ENCODE assay signal across 19 mouse cellular contexts in genomic region chr16:30271223-30271761, GRCm38 (mm10). TPM values are rescaled to one million over a fixed set of nuclear protein-coding genes. Genes with fewer than 3 reads are reported as not detected.
DNase-seq lines count a peak whose midpoint lies in the region; ATAC-seq and TF ChIP-seq lines count a peak whose summit lies in the region.
"Had no signal": no experiment of that assay in that cellular context is flagged by ENCODE, and none has a peak within 500 bp of the region (broad histone marks: within the 10 kb centered on the region; RNA-seq: fewer than 3 reads in every experiment).

No protein-coding gene starts in this region.

- H3K4me1 ChIP-seq in heart, embryonic 15.5 days (replicated peaks), result peaks cover 10% of the 10 kb centered on the region; the same call in 1 of the 2 replicates
- H3K4me1 ChIP-seq in bone marrow, adult 2 months (ENCODE audit: control insufficient read depth, insufficient read depth, low read length), result no peaks in the 10 kb centered on the region; the same call in 1 of the 2 replicates
- H3K4me1 ChIP-seq in embryonic facial prominence, embryonic 15.5 days, result peaks cover 39% of the 10 kb centered on the region
- H3K4me1 ChIP-seq: kidney, embryonic 15.5 days; liver, embryonic 15.5 days had no signal

- H3K9me3 ChIP-seq in heart, embryonic 15.5 days (replicated peaks), result no peaks in the 10 kb centered on the region
- no peaks in the 10 kb centered on the region for H3K9me3 ChIP-seq in embryonic facial prominence, embryonic 15.5 days (replicated peaks)
- H3K9me3 ChIP-seq: G1E; hindbrain, embryonic 15.5 days; kidney, embryonic 15.5 days; liver, embryonic 15.5 days had no signal

- WGBS in heart, embryonic 15.5 days, result 49% methylated on average over 8 of the region's 8 CpGs
- 59% methylated on average over 8 of the region's 8 CpGs for WGBS in bone marrow, adult 2 months
- WGBS in embryonic facial prominence, embryonic 15.5 days, result 22% methylated on average over 8 of the region's 8 CpGs

- no peak overlapping the region for H3K9ac ChIP-seq in heart, embryonic 15.5 days
- H3K9ac ChIP-seq in embryonic facial prominence, embryonic 15.5 days, result no peak overlapping the region
- H3K9ac ChIP-seq: hindbrain, embryonic 15.5 days; kidney, embryonic 15.5 days; liver, embryonic 15.5 days had no signal

- H3ac ChIP-seq in myocyte (ENCODE audit: control insufficient read depth, insufficient read length), result no peak overlapping the region

- DNase-seq in heart, postnatal 25 days (ENCODE audit: low spot score), result no peak
- no peak for DNase-seq in layer of hippocampus, adult 9-11 months
- no peak for DNase-seq in retina, postnatal 1 day
- DNase-seq: cerebellum, adult 11 months; gastrocnemius, postnatal 14 days; midbrain, embryonic 14.5 days; right cerebral cortex, postnatal 4 days had no signal

- peak overlapping the region; percentile 33; the same call in 1 of the 2 replicates for H3K27ac ChIP-seq in heart, embryonic 15.5 days
- H3K27ac ChIP-seq in bone marrow, adult 2 months (ENCODE audit: control insufficient read depth, insufficient read depth, low read depth, low read length, poor library complexity), result peak overlapping the region; percentile 62; the same call in 1 of the 2 replicates
- peak overlapping the region; percentile 83 for H3K27ac ChIP-seq in embryonic facial prominence, embryonic 15.5 days (replicated peaks)
- H3K27ac ChIP-seq: hindbrain, embryonic 15.5 days; kidney, embryonic 15.5 days; liver, embryonic 15.5 days had no signal

- H3K36me3 ChIP-seq in heart, embryonic 15.5 days, result no peaks in the 10 kb centered on the region
- H3K36me3 ChIP-seq in embryonic facial prominence, embryonic 15.5 days, result no peaks in the 10 kb centered on the region
- H3K36me3 ChIP-seq in myocyte (ENCODE audit: control insufficient read depth, insufficient read depth), result no peaks in the 10 kb centered on the region
- H3K36me3 ChIP-seq: G1E; hindbrain, embryonic 15.5 days; kidney, embryonic 15.5 days; liver, embryonic 15.5 days had no signal

- H3K4me2 ChIP-seq in heart, embryonic 15.5 days, result no peak overlapping the region
- no peak overlapping the region for H3K4me2 ChIP-seq in embryonic facial prominence, embryonic 15.5 days (replicated peaks)
- H3K4me2 ChIP-seq in myocyte (ENCODE audit: low read depth), result no peak overlapping the region
- H3K4me2 ChIP-seq: hindbrain, embryonic 15.5 days; kidney, embryonic 15.5 days; liver, embryonic 15.5 days had no signal

- TF ChIP-seq POLR2A in bone marrow, adult 2 months (IDR thresholded peaks at IDR 0.05; ENCODE audit: borderline replicate concordance, control insufficient read depth, low read depth, low read length), result no peak
- no peak for TF ChIP-seq POLR2A in myocyte (IDR thresholded peaks at IDR 0.05; ENCODE audit: insufficient read length, low read depth)

- no peak for ATAC-seq in heart, embryonic 15.5 days (replicated peaks; ENCODE audit: insufficient number of reproducible peaks, insufficient read depth, low FRiP score, low read depth)
- peak; percentile 75; the same call in 1 of the 2 replicates for ATAC-seq in embryonic facial prominence, embryonic 15.5 days (ENCODE audit: insufficient number of reproducible peaks, low FRiP score, low TSS enrichment, low read depth)

- 0 out of 2 replicates have a peak, but pooled peaks cover 5% of the 10 kb centered on the region for H3K27me3 ChIP-seq in heart, embryonic 15.5 days
- no peaks in the 10 kb centered on the region for H3K27me3 ChIP-seq in embryonic facial prominence, embryonic 15.5 days
- no peaks in the 10 kb centered on the region for H3K27me3 ChIP-seq in myocyte (ENCODE audit: control insufficient read depth, insufficient read depth, insufficient read length)
- H3K27me3 ChIP-seq: hindbrain, embryonic 15.5 days; liver, embryonic 15.5 days had no signal

- intact Hi-C loops in heart, postnatal 25 days (cut with DNase I), result no loop called here

- no peak overlapping the region for H3K4me3 ChIP-seq in heart, embryonic 15.5 days
- H3K4me3 ChIP-seq in bone marrow, adult 2 months (replicated peaks; ENCODE audit: control insufficient read depth, low read depth, low read length), result no peak overlapping the region
- H3K4me3 ChIP-seq in embryonic facial prominence, embryonic 15.5 days (replicated peaks), result no peak overlapping the region
- no peak overlapping the region for H3K4me3 ChIP-seq in myocyte
- H3K4me3 ChIP-seq: hindbrain, embryonic 15.5 days; kidney, embryonic 15.5 days; liver, embryonic 15.5 days had no signal

- no peaks in the 10 kb centered on the region for H3K79me2 ChIP-seq in myocyte (ENCODE audit: control insufficient read depth, insufficient read depth)

- no peak for TF ChIP-seq CTCF in bone marrow, adult 2 months (IDR thresholded peaks at IDR 0.05; ENCODE audit: control insufficient read depth, insufficient read depth, low read length)

TF ChIP-seq in myocyte, 11 proteins besides CTCF, POLR2A, EP300 and RAD21:
- no peak for TF ChIP-seq MYOD1 (IDR thresholded peaks at IDR 0.05; ENCODE audit: control insufficient read depth in 1 of 3, insufficient read length in 2 of 3, low read depth in 2 of 3)
- no peak for TF ChIP-seq USF1 (IDR thresholded peaks at IDR 0.05; ENCODE audit: low read depth)
- no peak for TF ChIP-seq TCF3 (IDR thresholded peaks at IDR 0.05; ENCODE audit: insufficient read length, low read depth)
- peak; percentile 46 for TF ChIP-seq SRF (IDR thresholded peaks at IDR 0.05; ENCODE audit: control insufficient read depth, insufficient read length, low read depth)
- no peak for TF ChIP-seq CEBPB (IDR thresholded peaks at IDR 0.05; ENCODE audit: insufficient read depth, poor library complexity, severe bottlenecking)
- TF ChIP-seq TCF12 (IDR thresholded peaks at IDR 0.05; ENCODE audit: insufficient read depth, poor library complexity, severe bottlenecking), result no peak
TF ChIP-seq in myocyte: peak in this region for 1.

RNA-seq across cellular contexts. Expression of gene Cpn2, which starts 4.0 kb away (rescaled TPM):
- not detected in 2 replicates for polyA plus RNA-seq in heart, embryonic 15.5 days (2015; fragmentation: Nextera tagmentation; extraction: Ambion mirVana)
- total RNA-seq in heart, postnatal 25 days (2021), result under 1 TPM in 1 of 2 experiments, not detected in 1; 0.11 TPM
- polyA plus RNA-seq in bone marrow, adult 2 months (2011; ENCODE audit: insufficient read depth, insufficient read length, low replicate concordance, missing spikeins), result 0.22 TPM in 1 of 2 replicates, not detected in the other
- not detected in 2 replicates for polyA plus RNA-seq in embryonic facial prominence, embryonic 15.5 days (2015; fragmentation: Nextera tagmentation; extraction: Ambion mirVana)
- polyA plus RNA-seq in myocyte (2012; fragmentation: generic; extraction: Trizol), result not detected
- total RNA-seq: common myeloid progenitor, adult 5-6 weeks; gastrocnemius, postnatal 14 days; layer of hippocampus, adult 8-10 months; left cerebral cortex, postnatal 14 days had no signal
- polyA plus RNA-seq: G1E; heart, embryonic 14.5 days; hindbrain, embryonic 15.5 days; midbrain, embryonic 14.5 days had no signal

RNA-seq across cellular contexts. Expression of gene Lrrc15, which starts 11.8 kb away (rescaled TPM):
- polyA plus RNA-seq in heart, embryonic 15.5 days (2015; fragmentation: Nextera tagmentation; extraction: Ambion mirVana), result 0.26 and 0.28 TPM in 2 replicates
- total RNA-seq in heart, postnatal 25 days (2021), result under 1 TPM; 0.08 TPM
- polyA plus RNA-seq in bone marrow, adult 2 months (2011; ENCODE audit: insufficient read depth, insufficient read length, low replicate concordance, missing spikeins), result 0.47 TPM in 1 of 2 replicates, not detected in the other
- 4.9 and 5.9 TPM in 2 replicates for polyA plus RNA-seq in embryonic facial prominence, embryonic 15.5 days (2015; fragmentation: Nextera tagmentation; extraction: Ambion mirVana)
- 0.04 TPM for polyA plus RNA-seq in myocyte (2012; fragmentation: generic; extraction: Trizol)
- total RNA-seq: common myeloid progenitor, adult 5-6 weeks had no signal
- polyA plus RNA-seq: G1E had no signal

RNA-seq across cellular contexts. Expression of gene Gp5, which starts 39.3 kb away (rescaled TPM):
- polyA plus RNA-seq in heart, embryonic 15.5 days (2015; fragmentation: Nextera tagmentation; extraction: Ambion mirVana), result 1.3 and 1.6 TPM in 2 replicates
- total RNA-seq in heart, postnatal 25 days (2021), result under 1 TPM; 0.21 to 0.56 TPM
- polyA plus RNA-seq in bone marrow, adult 2 months (2011; ENCODE audit: insufficient read depth, insufficient read length, low replicate concordance, missing spikeins), result 51.9 and 84.2 TPM in 2 replicates
- polyA plus RNA-seq in embryonic facial prominence, embryonic 15.5 days (2015; fragmentation: Nextera tagmentation; extraction: Ambion mirVana), result 0.47 and 0.58 TPM in 2 replicates
- polyA plus RNA-seq in myocyte (2012; fragmentation: generic; extraction: Trizol), result 0.50 TPM

Comparison
In these comparisons a context has a peak if more than half of its experiments do, and no peak if none do; other contexts are left out.
1. H3K27ac ChIP-seq: peak in every context shown above with its lines; median percentile 83 in embryonic facial prominence, embryonic 15.5 days; 62 in bone marrow, adult 2 months; 33 in heart, embryonic 15.5 days.
2. RNA of gene Gp5, which starts 39.3 kb away (polyA plus RNA-seq): 51.9 to 84.2 TPM in bone marrow, adult 2 months; 1.3 to 1.6 TPM in heart, embryonic 15.5 days, 0.50 TPM in myocyte (single experiment) and 0.47 to 0.58 TPM in embryonic facial prominence, embryonic 15.5 days; every median in the first group is over 10 times any median in the second.